Mouse (Mus musculus): ENCODE measurements at regions not wholly inside any gene's neighbourhood (a gene's known extent, or its start where the extent isn't known, plus 50 kb on each side); places are given as distances from the start of the nearest gene placed in this dataset.

GRCm38 (mm10) chr12:15698042-15698771, 118.5 kb downstream of the Trib2 start:
- H3K27me3 ChIP-seq (ENCODE audit: control insufficient read depth, insufficient read depth, low read length) = no peaks in the 10 kb centered on the region
- H3K4me3 ChIP-seq (ENCODE audit: low read depth, low read length) = no peak overlapping the region
- 50% methylated on average over 6 of the region's 6 CpGs for WGBS
- no peaks in the 10 kb centered on the region for H3K4me1 ChIP-seq (ENCODE audit: control insufficient read depth, insufficient read depth, insufficient read length, low read length)
- no peak for TF ChIP-seq POLR2A (IDR thresholded peaks at IDR 0.05; ENCODE audit: low read depth, low read length)
- TF ChIP-seq CTCF (IDR thresholded peaks at IDR 0.05; ENCODE audit: extremely low read depth, insufficient read length, insufficient replicate concordance, low read depth, low read length) = no peak
- H3K27ac ChIP-seq (ENCODE audit: insufficient read depth, low read depth, low read length) = no peak overlapping the region
- no peaks in the 10 kb centered on the region for H3K36me3 ChIP-seq (ENCODE audit: control insufficient read depth, insufficient read depth, low read length)

- H3K4me3 ChIP-seq (ENCODE audit: low read depth, low read length) = no peak overlapping the region
- TF ChIP-seq POLR2A (IDR thresholded peaks at IDR 0.05; ENCODE audit: low read depth, low read length) = no peak
- 81% methylated on average over 2 of the region's 2 CpGs for WGBS
- no peak overlapping the region for H3K27ac ChIP-seq (ENCODE audit: insufficient read depth, low read depth, low read length)
- H3K27me3 ChIP-seq (ENCODE audit: control insufficient read depth, insufficient read depth, low read length) = no peaks in the 10 kb centered on the region
- no peaks in the 10 kb centered on the region for H3K36me3 ChIP-seq (ENCODE audit: control insufficient read depth, insufficient read depth, low read length)
- H3K4me1 ChIP-seq (ENCODE audit: control insufficient read depth, insufficient read depth, insufficient read length, low read length) = no peaks in the 10 kb centered on the region
Measured at GRCm38 (mm10) chr12:15688342-15688741, 128.4 kb downstream of the Trib2 start.

- 42% methylated on average over 5 of the region's 5 CpGs for WGBS
- TF ChIP-seq CTCF (IDR thresholded peaks at IDR 0.05; ENCODE audit: extremely low read depth, insufficient read length, insufficient replicate concordance, low read depth, low read length) = no peak
- TF ChIP-seq POLR2A (IDR thresholded peaks at IDR 0.05; ENCODE audit: low read depth, low read length) = no peak
- Histone ChIP-seq H3K27me3 (ENCODE audit: control insufficient read depth, insufficient read depth, low read length) (no peaks in the 10 kb centered on the region), H3K27ac (ENCODE audit: insufficient read depth, low read depth, low read length) (no peak overlapping the region), H3K4me1 (ENCODE audit: control insufficient read depth, insufficient read depth, insufficient read length, low read length) (no peaks in the 10 kb centered on the region), H3K4me3 (ENCODE audit: low read depth, low read length) (no peak overlapping the region), H3K36me3 (ENCODE audit: control insufficient read depth, insufficient read depth, low read length) (no peaks in the 10 kb centered on the region)
Measured at GRCm38 (mm10) chr12:15684311-15684710, 132.4 kb downstream of the Trib2 start.

GRCm38 (mm10) chr12:15681678-15682355, 134.9 kb downstream of the Trib2 start:
- Histone ChIP-seq H3K36me3 (ENCODE audit: control insufficient read depth, insufficient read depth, low read length) (no peaks in the 10 kb centered on the region), H3K27ac (ENCODE audit: insufficient read depth, low read depth, low read length) (no peak overlapping the region), H3K4me1 (ENCODE audit: control insufficient read depth, insufficient read depth, insufficient read length, low read length) (no peaks in the 10 kb centered on the region), H3K27me3 (ENCODE audit: control insufficient read depth, insufficient read depth, low read length) (no peaks in the 10 kb centered on the region), H3K4me3 (ENCODE audit: low read depth, low read length) (no peak overlapping the region)
- TF ChIP-seq POLR2A (IDR thresholded peaks at IDR 0.05; ENCODE audit: low read depth, low read length) (no peak), CTCF (IDR thresholded peaks at IDR 0.05; ENCODE audit: extremely low read depth, insufficient read length, insufficient replicate concordance, low read depth, low read length) (no peak)
- WGBS = 72% methylated on average over 5 of the region's 5 CpGs

- Histone ChIP-seq H3K27ac (ENCODE audit: insufficient read depth, low read depth, low read length) (no peak overlapping the region), H3K4me3 (ENCODE audit: low read depth, low read length) (no peak overlapping the region), H3K4me1 (ENCODE audit: control insufficient read depth, insufficient read depth, insufficient read length, low read length) (no peaks in the 10 kb centered on the region), H3K36me3 (ENCODE audit: control insufficient read depth, insufficient read depth, low read length) (no peaks in the 10 kb centered on the region), H3K27me3 (ENCODE audit: control insufficient read depth, insufficient read depth, low read length) (no peaks in the 10 kb centered on the region)
- TF ChIP-seq POLR2A (IDR thresholded peaks at IDR 0.05; ENCODE audit: low read depth, low read length) (no peak), CTCF (IDR thresholded peaks at IDR 0.05; ENCODE audit: extremely low read depth, insufficient read length, insufficient replicate concordance, low read depth, low read length) (no peak)
- WGBS = 68% methylated on average over 3 of the region's 3 CpGs
Measured at GRCm38 (mm10) chr12:15676127-15676526, 140.6 kb downstream of the Trib2 start.

- no peak overlapping the region for H3K4me3 ChIP-seq (ENCODE audit: low read depth, low read length)
- H3K36me3 ChIP-seq (ENCODE audit: control insufficient read depth, insufficient read depth, low read length) = no peaks in the 10 kb centered on the region
- H3K4me1 ChIP-seq (ENCODE audit: control insufficient read depth, insufficient read depth, insufficient read length, low read length) = no peaks in the 10 kb centered on the region
- TF ChIP-seq CTCF (IDR thresholded peaks at IDR 0.05; ENCODE audit: extremely low read depth, insufficient read length, insufficient replicate concordance, low read depth, low read length) (no peak), POLR2A (IDR thresholded peaks at IDR 0.05; ENCODE audit: low read depth, low read length) (no peak)
- 53% methylated on average over 2 of the region's 2 CpGs for WGBS
- no peak overlapping the region for H3K27ac ChIP-seq (ENCODE audit: insufficient read depth, low read depth, low read length)
- no peaks in the 10 kb centered on the region for H3K27me3 ChIP-seq (ENCODE audit: control insufficient read depth, insufficient read depth, low read length)
Measured at GRCm38 (mm10) chr12:15659755-15660154, 157.0 kb downstream of the Trib2 start.

GRCm38 (mm10) chr12:15659332-15659731, 157.4 kb downstream of the Trib2 start:
- WGBS = 66% methylated on average over 2 of the region's 2 CpGs

More at GRCm38 (mm10) chr12:15659332-15659731, 157.4 kb downstream of the Trib2 start:
- TF ChIP-seq CTCF (IDR thresholded peaks at IDR 0.05; ENCODE audit: extremely low read depth, insufficient read length, insufficient replicate concordance, low read depth, low read length) (no peak), POLR2A (IDR thresholded peaks at IDR 0.05; ENCODE audit: low read depth, low read length) (no peak)
- no peaks in the 10 kb centered on the region for H3K36me3 ChIP-seq (ENCODE audit: control insufficient read depth, insufficient read depth, low read length)
- H3K4me1 ChIP-seq (ENCODE audit: control insufficient read depth, insufficient read depth, insufficient read length, low read length) = no peaks in the 10 kb centered on the region
- H3K4me3 ChIP-seq (ENCODE audit: low read depth, low read length) = no peak overlapping the region
- no peak overlapping the region for H3K27ac ChIP-seq (ENCODE audit: insufficient read depth, low read depth, low read length)
- H3K27me3 ChIP-seq (ENCODE audit: control insufficient read depth, insufficient read depth, low read length) = no peaks in the 10 kb centered on the region
